Mouse (Mus musculus) frontal cortex, postnatal 25 days (tissue): Measurements from ENCODE around the gene Prl3b1.

Experiments used
- DNase-seq, 2 experiments: peaks; one replicate each; pipeline ENCODE4 v3.0.0; 2022; ENCODE audit warnings: low spot score in 2 of 2

Gene Prl3b1

GRCm38 (mm10) chr13:27241547-27241946 is at the start of gene Prl3b1:
Gene Prl3b1 (plus strand): TSS chr13:27241847.
- DNase-seq = no peak

GRCm38 (mm10) chr13:27196359-27196758 is 45.3 kb upstream of the Prl3b1 start, which contains the start of gene Prl3c1:
Gene Prl3c1 (plus strand): TSS chr13:27196659.
- no peak for DNase-seq

- DNase-seq = no peak
Observed at GRCm38 (mm10) chr13:27259136-27259535, 17.5 kb downstream of the Prl3b1 start, which contains the start of gene Prl3a1. Gene Prl3a1 (plus strand): TSS chr13:27259436.
